Mouse (Mus musculus): Measurements from ENCODE around the gene Gk5. TPM values are rescaled to one million over a fixed set of nuclear protein-coding genes. Genes with fewer than 3 reads are reported as not detected.

Gene Gk5
- polyA plus RNA-seq, 1 experiment from 2014 or later: 9.6 TPM

GRCm38 (mm10) chr9:96197806-96198205 is 78.6 kb downstream of the Gk5 start:
- Histone ChIP-seq H3K27me3 (replicated peaks) (no peaks in the 10 kb centered on the region), H3K4me2 (peak overlapping the region; percentile 73), H3K9ac (no peak overlapping the region), H3K36me3 (no peaks in the 10 kb centered on the region), H3K4me1 (0 out of 2 replicates have a peak, but pooled peaks cover 5% of the 10 kb centered on the region), H3K4me3 (replicated peaks) (peak overlapping the region; percentile 85; the same call in 1 of the 2 replicates), H3K27ac (no peak overlapping the region), H3K9me3 (no peaks in the 10 kb centered on the region)
- ATAC-seq (ENCODE audit: insufficient read depth, low FRiP score, low read depth): no peak
- 48% methylated on average over 9 of the region's 9 CpGs for WGBS

DNA sequence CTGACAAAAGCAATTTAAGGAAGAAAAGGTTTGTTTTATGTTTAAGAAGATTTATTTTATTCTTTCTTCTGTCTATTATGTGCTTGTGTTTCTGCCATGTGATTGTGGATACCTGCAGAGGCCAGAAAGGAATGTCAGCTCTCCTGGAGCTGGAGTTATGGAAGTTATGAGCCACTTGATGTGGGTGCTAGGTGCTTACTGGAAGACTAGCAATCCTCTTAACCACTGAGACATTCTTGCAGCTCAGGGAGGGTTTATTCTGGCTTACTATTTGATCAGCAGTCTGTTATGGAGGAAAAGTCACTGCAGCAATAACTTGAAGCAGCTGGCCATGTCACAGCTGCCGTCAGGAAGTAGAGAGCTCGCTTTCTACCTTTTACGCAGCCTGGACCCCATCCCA is 84.5 kb downstream of the Gk5 start:
- 84% methylated on average over 3 of the region's 3 CpGs for WGBS
- H3K9me3 ChIP-seq: no peaks in the 10 kb centered on the region
- no peak overlapping the region for H3K9ac ChIP-seq
- no peaks in the 10 kb centered on the region for H3K27me3 ChIP-seq (replicated peaks)
- no peaks in the 10 kb centered on the region for H3K4me1 ChIP-seq
- ATAC-seq (ENCODE audit: insufficient read depth, low FRiP score, low read depth): no peak
- H3K4me2 ChIP-seq: no peak overlapping the region
- no peak overlapping the region for H3K4me3 ChIP-seq (replicated peaks)
- H3K36me3 ChIP-seq: no peaks in the 10 kb centered on the region
- no peak overlapping the region for H3K27ac ChIP-seq

GRCm38 (mm10) chr9:96207428-96207827 is 88.3 kb downstream of the Gk5 start:
- Histone ChIP-seq H3K9me3 (no peaks in the 10 kb centered on the region), H3K4me3 (replicated peaks) (no peak overlapping the region), H3K27ac (no peak overlapping the region), H3K4me2 (no peak overlapping the region), H3K9ac (no peak overlapping the region), H3K4me1 (no peaks in the 10 kb centered on the region), H3K36me3 (no peaks in the 10 kb centered on the region), H3K27me3 (replicated peaks) (no peaks in the 10 kb centered on the region)
- ATAC-seq (ENCODE audit: insufficient read depth, low FRiP score, low read depth): no peak
- 83% methylated on average over 3 of the region's 3 CpGs for WGBS

- Histone ChIP-seq H3K4me3 (replicated peaks) (no peak overlapping the region), H3K4me2 (no peak overlapping the region), H3K9ac (no peak overlapping the region), H3K27ac (peak overlapping the region; percentile 18; the same call in 1 of the 2 replicates), H3K27me3 (replicated peaks) (no peaks in the 10 kb centered on the region), H3K4me1 (no peaks in the 10 kb centered on the region), H3K36me3 (no peaks in the 10 kb centered on the region), H3K9me3 (no peaks in the 10 kb centered on the region)
- 65% methylated on average over 3 of the region's 3 CpGs for WGBS
- ATAC-seq (ENCODE audit: insufficient read depth, low FRiP score, low read depth): no peak; the same call in 1 of the 2 replicates
Measured at GRCm38 (mm10) chr9:96213036-96213645, 94.0 kb downstream of the Gk5 start.

- no peaks in the 10 kb centered on the region for H3K27me3 ChIP-seq (replicated peaks)
- no peaks in the 10 kb centered on the region for H3K9me3 ChIP-seq
- ATAC-seq (ENCODE audit: insufficient read depth, low FRiP score, low read depth): no peak
- no peaks in the 10 kb centered on the region for H3K36me3 ChIP-seq
- no peaks in the 10 kb centered on the region for H3K4me1 ChIP-seq
- no peak overlapping the region for H3K4me2 ChIP-seq
- H3K27ac ChIP-seq: no peak overlapping the region
- H3K9ac ChIP-seq: no peak overlapping the region
- no peak overlapping the region for H3K4me3 ChIP-seq (replicated peaks)
- 88% methylated on average over 2 of the region's 2 CpGs for WGBS
Measured at GRCm38 (mm10) chr9:96214171-96214570, 95.0 kb downstream of the Gk5 start.

DNA sequence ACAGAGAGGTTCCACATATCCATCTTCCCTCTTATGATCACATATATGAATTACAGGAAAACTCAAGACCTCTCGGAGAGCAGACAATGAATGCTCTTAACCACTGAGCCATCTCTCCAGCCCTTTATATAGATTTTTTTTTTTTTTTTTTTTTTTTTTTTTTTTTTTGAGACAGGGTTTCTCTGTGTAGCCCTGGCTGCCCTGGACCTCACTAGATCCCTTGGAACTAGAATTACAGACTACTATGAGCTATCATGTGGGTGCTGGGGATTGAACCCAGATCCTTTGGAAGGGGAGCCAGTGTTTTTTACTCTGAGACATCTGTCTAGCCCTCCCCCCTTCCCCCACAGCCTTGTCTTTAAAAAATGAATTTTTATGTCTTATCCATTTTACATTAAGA is 98.1 kb downstream of the Gk5 start:
- no peaks in the 10 kb centered on the region for H3K9me3 ChIP-seq
- H3K9ac ChIP-seq: no peak overlapping the region
- no peaks in the 10 kb centered on the region for H3K27me3 ChIP-seq (replicated peaks)
- H3K4me1 ChIP-seq: no peaks in the 10 kb centered on the region
- WGBS: 88% methylated on average over 1 of the region's 1 CpGs
- no peak for ATAC-seq (ENCODE audit: insufficient read depth, low FRiP score, low read depth)
- H3K4me3 ChIP-seq (replicated peaks): no peak overlapping the region
- no peak overlapping the region for H3K4me2 ChIP-seq
- H3K36me3 ChIP-seq: no peaks in the 10 kb centered on the region
- H3K27ac ChIP-seq: no peak overlapping the region

DNA sequence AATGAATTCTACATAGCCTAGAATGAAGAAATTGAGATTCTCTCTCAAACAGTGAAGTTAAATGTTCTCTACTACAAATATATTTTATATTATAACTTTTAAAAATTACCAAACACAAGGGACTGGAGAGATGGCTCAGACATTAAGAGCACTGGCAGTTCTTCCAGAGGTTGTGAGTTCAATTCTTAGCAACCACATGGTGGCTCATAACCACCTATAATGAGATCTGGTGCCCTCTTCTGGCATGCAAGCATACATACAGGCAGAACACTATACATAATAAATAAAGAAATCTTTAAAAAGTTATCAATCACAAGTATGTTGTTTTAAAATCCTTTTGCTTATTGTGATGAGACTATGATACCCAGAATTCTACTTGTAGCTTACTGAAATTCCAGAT is 98.6 kb downstream of the Gk5 start:
- Histone ChIP-seq H3K4me1 (no peaks in the 10 kb centered on the region), H3K4me3 (replicated peaks) (no peak overlapping the region), H3K27ac (no peak overlapping the region), H3K4me2 (no peak overlapping the region), H3K9me3 (no peaks in the 10 kb centered on the region), H3K27me3 (replicated peaks) (no peaks in the 10 kb centered on the region), H3K9ac (no peak overlapping the region), H3K36me3 (no peaks in the 10 kb centered on the region)
- ATAC-seq (ENCODE audit: insufficient read depth, low FRiP score, low read depth): no peak

DNA sequence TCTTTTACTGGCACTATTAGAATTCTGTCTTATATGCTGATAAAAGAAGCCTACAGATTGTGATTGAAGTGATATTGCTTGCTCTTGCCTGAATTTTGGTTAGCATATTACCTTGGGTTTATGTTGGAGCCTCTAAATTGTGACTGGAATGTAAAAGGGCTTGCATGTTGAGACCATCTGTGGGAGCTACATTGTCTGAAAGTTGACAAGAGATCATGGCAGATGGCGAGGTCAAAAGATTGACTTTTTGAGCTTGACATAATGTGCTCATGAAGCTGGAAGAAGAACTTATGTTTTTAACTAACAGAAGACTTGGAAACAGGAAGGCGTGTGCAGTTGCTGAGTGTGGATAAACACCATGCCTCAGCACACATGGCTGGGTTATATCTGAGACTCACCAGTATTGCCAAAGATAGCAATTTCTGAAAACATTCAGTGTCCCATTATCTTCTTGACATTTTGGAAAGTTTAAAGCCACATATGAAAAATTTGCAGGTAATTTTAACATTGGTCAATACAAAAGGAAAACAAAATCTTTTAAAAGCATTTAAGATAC is 100.0 kb downstream of the Gk5 start:
- no peaks in the 10 kb centered on the region for H3K4me1 ChIP-seq
- no peak for ATAC-seq (ENCODE audit: insufficient read depth, low FRiP score, low read depth)
- no peak overlapping the region for H3K27ac ChIP-seq
- H3K27me3 ChIP-seq (replicated peaks): no peaks in the 10 kb centered on the region
- H3K4me2 ChIP-seq: no peak overlapping the region
- no peak overlapping the region for H3K4me3 ChIP-seq (replicated peaks)
- WGBS: 64% methylated on average over 2 of the region's 2 CpGs
- H3K9me3 ChIP-seq: no peaks in the 10 kb centered on the region
- no peaks in the 10 kb centered on the region for H3K36me3 ChIP-seq
- H3K9ac ChIP-seq: no peak overlapping the region

GRCm38 (mm10) chr9:96220419-96220818 is 101.3 kb downstream of the Gk5 start:
- Histone ChIP-seq H3K27me3 (replicated peaks) (no peaks in the 10 kb centered on the region), H3K9me3 (no peaks in the 10 kb centered on the region), H3K4me1 (no peaks in the 10 kb centered on the region), H3K36me3 (no peaks in the 10 kb centered on the region), H3K4me2 (no peak overlapping the region), H3K4me3 (replicated peaks) (no peak overlapping the region), H3K9ac (no peak overlapping the region), H3K27ac (no peak overlapping the region)
- no peak for ATAC-seq (ENCODE audit: insufficient read depth, low FRiP score, low read depth)

DNA sequence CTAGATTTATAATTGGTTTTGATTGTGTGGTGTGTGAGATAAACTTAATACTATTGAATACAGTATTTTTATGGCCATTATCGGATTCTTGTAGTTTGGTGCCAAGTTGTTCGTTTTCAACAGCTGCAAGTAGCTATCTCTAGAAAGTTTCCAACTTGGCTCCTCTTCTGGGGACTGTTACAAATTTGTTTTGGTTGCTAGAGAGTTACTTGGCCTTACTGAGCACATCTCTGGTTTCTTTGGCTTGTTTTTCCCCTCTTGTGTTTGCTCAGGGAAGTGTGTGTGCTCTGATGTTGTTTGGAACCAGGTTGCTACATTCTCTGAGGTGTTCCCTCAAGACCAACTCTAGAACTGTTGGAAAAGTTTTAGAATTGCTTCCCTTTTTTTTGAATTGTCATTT is 104.1 kb downstream of the Gk5 start:
- Histone ChIP-seq H3K9me3 (no peaks in the 10 kb centered on the region), H3K27me3 (replicated peaks) (no peaks in the 10 kb centered on the region), H3K36me3 (no peaks in the 10 kb centered on the region), H3K9ac (no peak overlapping the region), H3K4me3 (replicated peaks) (no peak overlapping the region), H3K4me2 (no peak overlapping the region), H3K4me1 (no peaks in the 10 kb centered on the region), H3K27ac (no peak overlapping the region)
- whole genome bisulfite sequencing: 56% methylated on average over 2 of the region's 2 CpGs
- no peak for ATAC-seq (ENCODE audit: insufficient read depth, low FRiP score, low read depth)

DNA sequence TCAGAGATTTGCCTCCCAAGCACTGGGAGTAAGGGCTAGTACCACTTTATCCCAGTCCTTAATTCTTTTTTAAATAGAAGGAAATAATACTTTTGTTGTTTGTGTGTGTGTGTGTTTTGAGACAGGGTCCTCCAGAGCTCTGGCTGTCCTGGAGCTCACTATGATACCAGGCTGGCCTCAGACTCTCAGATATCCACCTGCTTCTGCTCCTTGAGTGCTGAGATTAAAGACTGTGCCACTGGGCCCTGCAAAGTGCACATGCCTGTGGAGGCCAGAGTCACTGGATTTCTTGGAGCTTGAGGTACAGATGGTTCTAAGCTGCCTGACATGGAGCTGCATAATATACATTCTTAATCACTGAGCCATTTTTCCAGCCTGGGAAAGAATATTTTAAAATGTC is 109.1 kb downstream of the Gk5 start:
- Histone ChIP-seq H3K4me1 (no peaks in the 10 kb centered on the region), H3K4me2 (no peak overlapping the region), H3K36me3 (no peaks in the 10 kb centered on the region), H3K27ac (no peak overlapping the region), H3K9me3 (no peaks in the 10 kb centered on the region), H3K9ac (no peak overlapping the region), H3K27me3 (replicated peaks) (no peaks in the 10 kb centered on the region), H3K4me3 (replicated peaks) (no peak overlapping the region)
- ATAC-seq (ENCODE audit: insufficient read depth, low FRiP score, low read depth): no peak

- 85% methylated on average over 2 of the region's 2 CpGs for WGBS
- Histone ChIP-seq H3K9me3 (no peaks in the 10 kb centered on the region), H3K4me2 (no peak overlapping the region), H3K27ac (no peak overlapping the region), H3K4me3 (replicated peaks) (no peak overlapping the region), H3K27me3 (replicated peaks) (no peaks in the 10 kb centered on the region), H3K4me1 (no peaks in the 10 kb centered on the region), H3K36me3 (no peaks in the 10 kb centered on the region), H3K9ac (no peak overlapping the region)
- ATAC-seq (ENCODE audit: insufficient read depth, low FRiP score, low read depth): no peak
Measured at GRCm38 (mm10) chr9:96230271-96230670, 111.1 kb downstream of the Gk5 start.

All from stomach, embryonic 15.5 days (tissue).